Mouse (Mus musculus): ENCODE results near the gene Nat9.

Gene Nat9

GRCm38 (mm10) chr11:115176399-115177190 lies 11.1 kb downstream of the Nat9 start:
- DNase-seq (ENCODE audit: low read depth, low spot score): no peak

DNA sequence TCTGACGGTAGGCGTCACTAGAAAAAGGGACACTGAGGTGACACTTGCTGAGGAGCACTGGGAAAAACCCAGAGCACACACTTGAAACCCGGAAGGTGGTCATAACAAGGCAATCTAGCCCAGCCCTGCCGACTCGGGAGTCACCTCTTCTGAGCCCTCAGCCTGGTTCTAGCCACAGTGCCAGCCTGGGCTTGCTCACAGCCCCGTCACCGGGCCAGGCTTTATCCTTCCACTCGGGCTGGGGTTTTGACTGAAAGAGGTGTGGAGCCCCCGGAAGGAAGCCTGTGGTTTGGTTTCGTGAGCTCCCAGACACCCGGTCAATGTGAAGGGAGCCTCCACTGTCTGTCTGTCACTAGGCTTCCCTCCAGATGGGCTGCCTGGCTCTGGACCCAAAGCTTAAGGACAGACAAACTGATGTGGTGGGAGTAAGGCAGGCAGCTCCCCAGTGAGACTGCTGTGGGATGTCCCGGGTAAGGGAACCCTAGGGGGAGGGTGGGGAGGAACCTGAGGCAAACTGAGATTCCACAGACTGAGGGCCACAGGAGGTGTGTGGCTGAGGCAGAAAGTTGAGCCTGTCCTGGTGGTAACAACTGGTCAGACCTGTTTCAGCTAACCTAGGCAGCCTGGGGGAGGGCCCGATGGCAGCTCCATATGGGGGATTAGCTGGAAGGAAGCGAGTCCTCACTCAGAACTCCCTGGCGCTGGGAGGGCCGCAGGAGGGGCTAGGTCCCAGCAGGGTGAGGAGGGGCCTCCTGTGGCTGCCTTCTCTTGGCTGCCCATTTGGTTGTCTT lies 13.9 kb downstream of the Nat9 start:
- peak; percentile 81 for DNase-seq (ENCODE audit: low read depth, low spot score)

- peak; percentile 88 for DNase-seq (ENCODE audit: low read depth, low spot score)
Observed at GRCm38 (mm10) chr11:115172825-115173287, 14.8 kb downstream of the Nat9 start.

DNA sequence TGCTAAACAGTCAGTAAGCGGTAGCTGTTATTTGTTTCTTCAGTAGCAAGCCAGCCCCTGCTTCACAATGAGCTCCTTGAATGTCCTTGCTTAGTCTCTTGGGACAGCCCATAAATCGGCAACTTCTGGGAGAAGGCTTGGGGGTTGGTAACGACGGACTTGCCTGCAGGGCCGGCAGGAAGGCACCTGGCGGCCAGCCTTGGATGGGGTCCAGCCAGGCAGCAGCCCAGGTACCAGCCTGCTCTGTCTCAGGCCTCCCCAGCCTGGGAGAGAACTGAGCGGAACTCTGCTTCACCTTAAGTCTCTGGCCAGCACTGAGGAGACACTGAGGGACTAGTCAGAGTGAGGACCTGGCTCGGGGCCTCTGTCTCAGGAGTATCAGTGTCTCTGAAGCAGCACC lies 16.5 kb downstream of the Nat9 start:
- no peak for DNase-seq (ENCODE audit: low read depth, low spot score)

DNA sequence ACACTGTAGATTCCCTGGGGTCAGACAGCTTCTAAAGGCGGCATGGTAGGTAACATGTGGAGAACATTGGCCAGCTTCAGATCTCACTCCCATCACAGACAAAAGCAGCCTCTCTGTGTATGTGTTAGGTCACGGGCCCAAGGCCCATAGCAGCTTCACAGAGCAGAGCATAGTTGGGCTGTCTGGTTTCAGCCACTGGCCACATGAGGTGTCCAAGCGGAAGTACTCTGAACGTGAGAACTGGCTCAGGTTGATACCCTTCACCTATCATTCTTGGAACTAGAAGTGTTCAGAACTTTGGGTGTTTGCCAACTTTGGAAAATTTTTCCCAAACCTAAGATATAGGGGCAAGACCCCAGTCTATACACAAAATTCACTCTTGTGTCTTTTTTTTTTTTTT lies 18.2 kb downstream of the Nat9 start:
- no peak for DNase-seq (ENCODE audit: low read depth, low spot score)

DNA sequence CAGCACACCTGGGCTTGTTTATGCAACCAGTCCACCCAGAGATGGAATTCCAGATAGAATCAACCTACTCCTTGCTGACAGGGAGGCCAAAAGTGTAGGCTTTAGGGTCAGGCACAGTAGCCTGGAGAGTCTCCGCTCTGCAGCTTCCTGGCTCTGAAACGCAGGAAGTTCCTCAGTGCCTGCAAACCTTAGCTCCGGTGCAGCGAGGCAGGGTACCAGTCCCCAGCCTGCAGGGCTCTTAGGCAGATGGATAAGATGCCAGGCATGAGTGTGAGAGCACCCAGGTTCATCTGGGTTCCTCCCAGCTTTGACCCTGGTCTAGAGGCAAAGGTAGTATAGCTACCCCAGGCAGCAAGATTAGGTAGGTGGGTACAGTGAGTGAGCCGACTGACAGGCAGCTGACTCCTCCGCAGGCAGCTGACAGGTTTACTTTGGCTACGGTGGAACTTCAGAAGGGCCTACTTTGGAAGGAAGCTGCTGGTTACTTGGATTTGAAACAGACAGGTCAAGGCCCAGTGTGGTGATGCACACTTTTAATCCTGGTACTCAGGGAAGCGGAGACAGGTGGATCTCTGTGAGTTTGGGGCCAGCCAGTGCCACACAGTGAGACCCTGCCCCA lies 19.9 kb downstream of the Nat9 start:
- no peak for DNase-seq (ENCODE audit: low read depth, low spot score)

DNA sequence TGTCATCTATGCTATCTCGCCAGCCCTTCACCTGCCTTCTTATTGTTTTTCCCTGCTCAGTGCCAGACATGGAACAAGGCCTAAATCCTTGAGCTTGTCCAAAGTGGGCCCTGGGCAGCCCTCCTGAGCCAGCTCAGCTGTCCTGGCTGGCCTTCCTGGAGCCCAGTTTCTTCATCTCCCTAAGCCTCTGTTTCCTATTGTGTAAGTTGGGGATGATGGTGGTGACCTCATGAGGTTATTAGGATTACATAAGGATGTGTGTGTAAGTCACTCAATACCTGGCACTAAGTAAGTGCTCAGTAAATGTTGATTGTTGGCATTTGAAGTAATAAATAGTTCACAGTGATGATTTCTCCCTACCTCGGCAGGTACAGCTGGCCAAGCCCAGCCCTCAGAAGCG lies 20.9 kb downstream of the Nat9 start:
- DNase-seq (ENCODE audit: low read depth, low spot score): no peak

GRCm38 (mm10) chr11:115164976-115165374 lies 22.7 kb downstream of the Nat9 start:
- DNase-seq (ENCODE audit: low read depth, low spot score): peak; percentile 72

- peak; percentile 44 for DNase-seq (ENCODE audit: low read depth, low spot score)
Observed at GRCm38 (mm10) chr11:115164341-115164975, 23.2 kb downstream of the Nat9 start.

DNA sequence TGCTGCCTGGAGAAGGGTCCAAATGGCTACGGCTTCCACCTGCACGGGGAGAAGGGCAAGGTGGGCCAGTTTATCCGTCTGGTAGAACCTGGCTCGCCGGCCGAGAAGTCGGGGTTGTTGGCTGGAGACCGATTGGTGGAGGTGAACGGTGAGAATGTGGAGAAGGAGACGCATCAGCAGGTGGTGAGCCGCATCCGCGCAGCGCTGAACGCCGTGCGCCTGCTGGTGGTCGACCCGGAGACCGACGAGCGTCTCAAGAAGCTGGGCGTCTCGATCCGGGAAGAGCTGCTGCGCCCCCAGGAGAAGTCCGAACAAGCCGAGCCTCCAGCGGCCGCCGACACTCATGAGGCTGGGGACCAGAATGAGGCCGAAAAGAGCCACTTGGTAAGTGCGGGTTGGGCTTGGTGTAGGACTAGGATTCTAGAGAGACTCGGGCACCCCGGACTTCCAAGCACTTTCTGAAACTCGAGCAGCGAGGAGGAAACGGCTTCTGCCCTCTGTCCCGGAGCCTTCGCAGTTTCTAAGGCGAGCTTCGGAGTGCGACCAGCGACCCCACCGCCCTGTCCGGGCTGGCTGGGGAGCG lies 24.0 kb downstream of the Nat9 start:
- DNase-seq (ENCODE audit: low read depth, low spot score): peak; percentile 70

DNA sequence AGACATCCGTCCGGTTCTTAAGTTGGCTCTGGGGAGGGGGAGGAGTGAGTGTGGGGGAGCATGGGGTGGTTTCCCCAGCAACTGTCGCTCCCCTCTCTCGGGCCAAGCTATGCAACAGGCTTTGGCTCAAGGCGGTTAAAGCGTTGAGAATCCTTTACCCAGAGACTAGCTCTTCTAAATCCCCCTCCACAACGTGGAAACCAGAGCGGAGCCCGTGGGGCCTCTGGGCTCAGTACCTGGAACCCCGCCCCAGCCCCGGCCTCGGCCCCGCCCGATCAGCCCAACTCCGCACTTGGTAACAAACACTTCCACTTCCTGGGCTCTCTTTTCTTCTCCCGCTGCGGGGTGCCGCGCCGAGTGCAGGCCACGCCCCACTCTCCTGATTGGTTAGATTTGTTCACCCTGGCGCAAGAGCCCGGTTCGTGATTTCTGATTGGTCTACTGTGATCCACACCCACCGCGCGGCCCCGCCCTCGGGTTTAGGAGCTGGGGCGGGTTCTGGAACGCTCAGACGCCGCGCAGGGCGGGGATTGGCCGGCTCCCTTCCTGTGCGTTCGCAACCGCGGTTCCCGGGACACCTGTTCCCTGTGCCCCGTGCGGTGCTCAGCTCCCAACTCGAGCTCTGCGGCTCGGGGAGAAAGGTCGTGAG lies 24.7 kb downstream of the Nat9 start, which contains the start of gene Slc9a3r1:
TSS of gene Slc9a3r1 (plus strand) at position 510 of the 649 bp plus-strand sequence.
- peak; percentile 99 for DNase-seq (ENCODE audit: low read depth, low spot score)

- no peak for DNase-seq (ENCODE audit: low read depth, low spot score)
Observed at GRCm38 (mm10) chr11:115162205-115162601, 25.5 kb downstream of the Nat9 start.

GRCm38 (mm10) chr11:115161578-115162204 lies 26.0 kb downstream of the Nat9 start:
- DNase-seq (ENCODE audit: low read depth, low spot score): no peak

- peak; percentile 74 for DNase-seq (ENCODE audit: low read depth, low spot score)
Observed at GRCm38 (mm10) chr11:115160883-115161577, 26.6 kb downstream of the Nat9 start.

- peak; percentile 82 for DNase-seq (ENCODE audit: low read depth, low spot score)
Observed at GRCm38 (mm10) chr11:115160016-115160797, 27.5 kb downstream of the Nat9 start.

DNA sequence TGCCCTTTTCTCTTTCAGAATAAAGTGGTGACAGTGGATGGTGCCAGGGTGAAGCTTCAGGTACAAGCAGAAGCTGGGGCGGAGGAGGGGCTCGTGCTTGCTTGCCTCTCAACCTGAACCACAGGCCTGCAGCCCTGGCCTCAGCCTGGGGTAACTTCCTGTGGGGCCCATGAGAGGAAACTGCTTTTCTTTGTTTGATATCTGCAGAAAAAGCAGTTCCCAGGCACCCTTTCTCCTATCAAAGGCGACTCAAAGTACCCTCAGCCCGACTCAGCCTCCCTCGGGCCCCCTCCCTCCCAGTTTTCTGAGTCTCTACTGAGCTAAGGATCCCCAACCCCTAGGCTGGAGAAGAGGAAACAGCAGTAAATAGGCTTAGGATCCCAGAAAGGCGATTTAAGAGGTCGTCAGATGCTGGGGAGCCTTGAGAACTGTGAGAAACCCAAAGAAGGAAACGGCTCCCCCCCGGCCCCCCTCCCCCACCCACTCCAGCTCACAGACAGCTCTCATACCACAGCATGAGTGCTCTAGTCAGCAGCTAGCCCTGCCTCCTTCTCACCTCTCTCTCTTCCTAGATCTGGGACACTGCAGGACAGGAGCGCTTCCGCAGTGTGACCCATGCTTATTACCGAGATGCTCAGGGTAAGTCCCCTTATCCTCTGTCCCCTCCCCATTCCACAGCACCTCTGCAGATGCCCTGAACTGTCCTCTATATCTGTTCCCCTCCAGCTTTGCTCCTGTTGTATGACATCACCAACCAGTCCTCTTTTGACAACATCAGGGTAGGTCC lies 29.5 kb downstream of the Nat9 start:
- DNase-seq (ENCODE audit: low read depth, low spot score): no peak

DNA sequence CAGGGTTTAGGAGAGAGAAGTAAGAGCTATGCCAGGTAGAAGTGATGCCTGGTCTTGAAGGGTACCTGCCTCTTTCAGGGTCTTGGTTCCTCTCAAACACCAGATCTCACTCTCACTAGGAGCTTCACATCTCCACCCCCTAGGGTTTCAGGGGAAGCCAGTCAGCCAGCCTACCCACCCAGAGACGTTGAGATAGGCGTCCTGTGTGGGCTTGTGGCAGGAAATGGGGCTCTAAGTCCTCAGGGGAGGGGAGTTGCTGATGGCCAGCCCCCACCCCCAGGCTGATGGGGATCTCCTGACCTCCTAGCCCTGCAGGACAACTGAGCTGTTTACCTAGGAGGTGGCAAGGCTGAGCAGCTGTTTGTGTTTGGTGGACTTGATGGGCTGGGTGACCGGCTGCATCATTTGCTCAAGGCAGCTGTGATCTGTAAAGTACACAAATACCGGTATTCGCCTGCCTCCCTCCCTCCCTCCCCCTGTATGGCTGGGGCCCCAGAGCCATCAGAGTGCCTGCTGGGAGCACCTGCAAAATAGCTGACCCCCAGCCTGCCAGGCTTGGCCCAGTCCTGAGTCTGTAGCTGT lies 32.5 kb downstream of the Nat9 start:
- DNase-seq (ENCODE audit: low read depth, low spot score): no peak

Data from R1 (cell line).